Mouse (Mus musculus) forebrain, embryonic 11.5 days (tissue): ENCODE measurements around the gene Aatf. TPM values are rescaled to one million over a fixed set of nuclear protein-coding genes. Genes with fewer than 3 reads are reported as not detected.
A peak's percentile ranks its signal among the peaks of the same experiment; 100 is the strongest.

Experiments
- ATAC-seq: fragments of 200-750 bp; cut with Nextera tagmentation; replicated peaks from 2 replicates; pipeline ENCODE4 v1.8.0; 2017; ENCODE audit warnings: moderate TSS enrichment; ENCODE audit not compliant: low FRiP score
- DNase-seq: peaks from one replicate; pipeline ENCODE4 v3.0.0-alpha.2; 2017; ENCODE audit warnings: low spot score
- H3K27ac ChIP-seq: fragments of 300-500 bp; sonication (generic); 2 replicates; pipeline ENCODE4 v1.5.1; 2014; ENCODE audit warnings: low read depth, low read length
- H3K27me3 ChIP-seq: fragments of 300-500 bp; sonication (generic); 2 replicates; pipeline ENCODE4 v1.6.1; 2014; ENCODE audit warnings: mild to moderate bottlenecking, low read length, mixed read lengths; ENCODE audit not compliant: control insufficient read depth, insufficient read depth
- H3K36me3 ChIP-seq: fragments of 300-500 bp; sonication (generic); 2 replicates; pipeline ENCODE4 v1.6.1; 2014; ENCODE audit warnings: mild to moderate bottlenecking, low read length, moderate library complexity, mixed read lengths; ENCODE audit not compliant: control insufficient read depth, insufficient read depth
- H3K4me1 ChIP-seq: fragments of 300-500 bp; sonication (generic); replicated peaks from 2 replicates; pipeline ENCODE4 v1.6.1; 2014; ENCODE audit warnings: low read length, mixed read lengths; ENCODE audit not compliant: control insufficient read depth, insufficient read depth
- H3K4me2 ChIP-seq: fragments of 300-500 bp; sonication (generic); 2 replicates; pipeline ENCODE4 v1.6.1; 2014; ENCODE audit warnings: low read depth, mild to moderate bottlenecking, low read length, moderate library complexity, mixed read lengths; ENCODE audit not compliant: severe bottlenecking
- H3K4me3 ChIP-seq: fragments of 300-500 bp; sonication (generic); 2 replicates; pipeline ENCODE4 v1.5.1; 2014; ENCODE audit warnings: low read depth, low read length
- H3K9ac ChIP-seq: fragments of 300-500 bp; sonication (generic); 2 replicates; pipeline ENCODE4 v1.6.1; 2014; ENCODE audit warnings: low read length
- H3K9me3 ChIP-seq: fragments of 300-500 bp; sonication (generic); 2 replicates; pipeline ENCODE4 v1.6.1; 2016; ENCODE audit warnings: low read length, mixed read lengths; ENCODE audit not compliant: control insufficient read depth
- WGBS: fragments of 180-500 bp; shearing (Covaris S2); extraction: QIAGEN DNeasy Blood & Tissue Kit; methylation state at CpG from one replicate; pipeline ENCODE4 v1.1.7; 2014; 5-methylcytosine and 5-hydroxymethylcytosine counted together
- polyA plus RNA-seq: library from polyadenylated mRNA; unstranded; fragments of >200 nt; fragmentation: Nextera tagmentation; extraction: Ambion mirVana; gene quantifications from 2 replicates; pipeline ENCODE4 v1.2.1, GENCODE M21; 2014

Aatf gene
- polyA plus RNA-seq, 1 experiment from 2014 or later, result 53.6 TPM

DNA sequence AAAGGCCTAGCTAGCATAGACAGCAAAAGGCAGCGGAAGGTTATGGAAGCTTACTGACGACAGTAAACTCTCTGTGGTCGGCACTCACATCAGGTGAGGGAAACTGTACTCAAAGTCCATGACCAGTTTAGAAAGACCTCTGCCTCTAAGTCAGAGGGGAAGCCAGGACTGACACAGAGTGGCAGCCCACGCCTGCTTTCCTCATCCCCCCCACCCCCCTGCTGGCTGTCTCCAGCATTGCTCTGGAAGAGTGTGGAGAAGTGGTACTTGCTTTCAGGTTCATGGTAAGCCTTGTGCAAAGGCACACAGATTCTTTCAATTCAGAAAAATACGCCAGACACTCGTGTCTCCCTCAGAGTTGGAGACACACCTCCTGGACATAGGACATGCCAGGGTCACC is 78.4 kb downstream of the Aatf start:
- ATAC-seq (no peak), DNase-seq (no peak)
- Histone ChIP-seq H3K4me2 (no peak overlapping the region), H3K9ac (no peak overlapping the region), H3K4me1 (no peaks in the 10 kb centered on the region), H3K27ac (no peak overlapping the region), H3K9me3 (no peaks in the 10 kb centered on the region), H3K4me3 (no peak overlapping the region), H3K27me3 (no peaks in the 10 kb centered on the region), H3K36me3 (no peaks in the 10 kb centered on the region)
- 68% methylated on average over 6 of the region's 6 CpGs for WGBS

DNA sequence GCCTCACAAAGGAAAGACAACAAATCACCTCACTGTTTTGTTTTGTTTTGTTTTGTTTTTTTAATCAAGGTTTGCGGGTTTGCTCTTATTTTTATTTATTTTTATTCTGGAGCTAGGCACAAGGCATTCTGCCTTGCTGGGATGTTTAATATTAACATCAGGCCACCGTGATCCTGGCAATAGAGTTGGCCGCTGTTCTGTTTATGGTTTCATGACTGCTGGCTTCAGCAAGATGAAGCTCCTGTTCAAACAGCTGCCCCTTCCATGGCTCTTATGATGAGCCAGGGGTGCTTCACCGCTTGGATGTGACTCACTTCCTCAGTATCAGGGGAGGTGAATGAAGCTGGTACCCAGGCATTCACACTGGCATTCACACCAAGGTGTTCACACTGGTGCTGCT is 83.0 kb downstream of the Aatf start:
- no peak overlapping the region for H3K27ac ChIP-seq
- no peak overlapping the region for H3K4me3 ChIP-seq
- no peak overlapping the region for H3K9ac ChIP-seq
- H3K4me2 ChIP-seq, result no peak overlapping the region
- ATAC-seq, result no peak
- no peak for DNase-seq
- no peaks in the 10 kb centered on the region for H3K9me3 ChIP-seq
- WGBS, result 90% methylated on average over 4 of the region's 4 CpGs
- H3K27me3 ChIP-seq, result no peaks in the 10 kb centered on the region
- no peaks in the 10 kb centered on the region for H3K4me1 ChIP-seq
- H3K36me3 ChIP-seq, result no peaks in the 10 kb centered on the region

DNA sequence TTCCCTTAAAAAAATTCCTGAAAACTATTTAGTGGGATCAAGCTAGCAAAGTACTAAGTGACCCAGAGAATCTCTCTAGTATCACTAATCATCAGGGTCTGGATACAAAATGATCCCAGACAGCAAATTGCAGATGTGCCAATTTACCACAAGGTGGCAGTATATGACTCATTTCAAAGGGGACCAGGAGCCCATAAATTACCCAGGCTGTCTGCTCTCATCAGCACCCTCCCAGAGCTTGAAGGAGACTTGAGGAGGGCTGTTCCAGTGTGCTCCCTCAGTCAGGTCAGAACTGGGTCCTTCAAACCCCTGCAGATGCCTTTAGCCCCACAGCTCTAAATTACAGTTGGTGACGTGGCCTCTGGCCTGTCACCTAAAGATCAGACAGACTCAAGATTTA is 83.7 kb downstream of the Aatf start:
- no peaks in the 10 kb centered on the region for H3K36me3 ChIP-seq
- H3K4me1 ChIP-seq, result no peaks in the 10 kb centered on the region
- H3K4me2 ChIP-seq, result no peak overlapping the region
- ATAC-seq (0 out of 2 replicates have a peak, but pooled peaks have one; percentile 66), DNase-seq (no peak)
- WGBS, result 42% methylated on average over 1 of the region's 1 CpGs
- H3K27ac ChIP-seq, result no peak overlapping the region
- H3K4me3 ChIP-seq, result no peak overlapping the region
- no peaks in the 10 kb centered on the region for H3K27me3 ChIP-seq
- H3K9ac ChIP-seq, result no peak overlapping the region
- H3K9me3 ChIP-seq, result no peaks in the 10 kb centered on the region

DNA sequence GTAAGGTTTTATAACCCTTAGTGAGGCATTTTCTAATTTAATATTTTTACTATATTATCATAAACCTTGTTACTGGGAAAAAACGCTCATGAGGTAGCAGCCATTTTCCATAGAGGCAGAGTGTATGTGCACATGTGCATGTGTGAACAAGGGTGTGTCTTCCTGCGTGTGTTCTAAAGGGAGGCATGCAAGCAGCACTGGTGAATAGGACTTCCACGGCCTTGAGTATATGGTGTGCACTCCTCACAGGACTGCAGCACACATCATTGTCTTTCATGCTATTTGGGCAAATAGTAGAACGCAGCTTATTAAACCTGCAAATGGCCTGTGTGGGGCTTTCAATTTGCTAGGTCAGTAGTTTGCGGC is 86.7 kb downstream of the Aatf start:
- Histone ChIP-seq H3K4me2 (no peak overlapping the region), H3K4me3 (no peak overlapping the region), H3K4me1 (no peaks in the 10 kb centered on the region), H3K27me3 (no peaks in the 10 kb centered on the region), H3K36me3 (no peaks in the 10 kb centered on the region; the same call in 1 of the 2 replicates), H3K27ac (no peak overlapping the region), H3K9ac (no peak overlapping the region), H3K9me3 (no peaks in the 10 kb centered on the region)
- 94% methylated on average over 5 of the region's 5 CpGs for WGBS
- DNase-seq (no peak), ATAC-seq (no peak)

DNA sequence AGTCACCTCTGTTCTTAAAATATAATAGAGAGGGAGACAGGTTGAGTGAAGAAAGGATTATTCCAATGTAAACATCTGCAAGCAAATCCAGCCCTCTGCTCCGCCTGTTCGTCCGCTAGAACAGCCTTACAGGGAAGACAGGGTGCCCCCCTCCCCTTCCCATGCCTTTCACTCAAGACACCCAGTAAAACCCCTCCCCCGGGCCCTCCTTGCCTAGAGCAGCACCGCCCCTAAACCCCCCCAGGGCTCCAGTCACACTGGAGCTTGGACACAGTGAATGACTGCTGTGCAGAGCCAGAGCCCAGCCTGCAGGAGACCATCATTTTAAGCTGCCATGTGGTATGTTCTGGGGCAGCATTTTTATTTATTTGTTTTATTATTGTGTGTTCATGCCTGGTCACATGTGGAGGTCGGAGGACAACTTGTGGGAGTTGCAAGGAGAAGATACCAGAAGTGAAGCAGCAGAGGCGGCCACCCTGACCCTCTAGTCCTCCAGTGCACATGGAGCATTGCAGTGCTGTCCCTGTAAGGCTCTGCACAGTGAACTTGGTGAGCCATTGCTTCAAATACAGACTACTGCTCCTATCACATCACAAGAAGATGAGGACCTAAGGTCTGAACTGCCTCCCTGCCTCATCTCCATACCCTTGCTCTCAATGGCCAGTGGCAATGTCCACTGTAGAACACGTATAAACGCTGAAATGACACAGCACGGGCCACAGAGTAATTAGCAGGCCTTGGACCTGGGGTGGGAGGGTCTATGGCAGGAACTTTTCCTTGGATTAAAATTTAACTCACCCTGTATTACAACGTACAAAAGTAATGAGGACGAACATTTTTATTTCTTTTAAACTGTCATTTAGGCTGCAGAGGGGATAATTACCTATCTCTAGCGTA is 87.3 kb downstream of the Aatf start:
- no peak overlapping the region for H3K4me3 ChIP-seq
- no peaks in the 10 kb centered on the region for H3K9me3 ChIP-seq
- DNase-seq (no peak), ATAC-seq (no peak)
- no peak overlapping the region for H3K27ac ChIP-seq
- no peak overlapping the region for H3K9ac ChIP-seq
- H3K4me1 ChIP-seq, result no peaks in the 10 kb centered on the region
- no peaks in the 10 kb centered on the region; the same call in 1 of the 2 replicates for H3K36me3 ChIP-seq
- H3K4me2 ChIP-seq, result no peak overlapping the region
- H3K27me3 ChIP-seq, result no peaks in the 10 kb centered on the region
- 62% methylated on average over 13 of the region's 13 CpGs for WGBS

DNA sequence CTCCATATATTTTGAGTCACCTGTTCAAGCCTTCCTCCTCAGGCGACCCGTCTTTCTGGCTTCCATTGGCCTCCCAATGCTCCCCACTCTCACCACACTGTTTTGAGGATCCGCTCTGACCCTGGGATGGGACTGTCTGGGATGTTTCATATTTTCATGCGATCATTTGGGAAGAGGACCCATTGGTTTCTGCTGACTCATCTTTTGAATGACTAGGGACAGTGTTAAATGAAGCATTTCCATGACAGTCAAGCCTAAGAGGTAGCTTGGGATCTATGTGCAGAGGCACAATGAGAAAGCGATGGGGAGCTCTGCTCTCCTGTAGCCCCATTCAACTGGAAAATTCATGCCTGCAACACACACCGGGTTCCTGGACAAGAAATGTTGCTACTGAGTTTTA is 92.5 kb downstream of the Aatf start:
- Histone ChIP-seq H3K27ac (no peak overlapping the region), H3K4me2 (no peak overlapping the region), H3K4me3 (no peak overlapping the region), H3K27me3 (no peaks in the 10 kb centered on the region), H3K4me1 (no peaks in the 10 kb centered on the region), H3K36me3 (no peaks in the 10 kb centered on the region; the same call in 1 of the 2 replicates), H3K9ac (no peak overlapping the region), H3K9me3 (no peaks in the 10 kb centered on the region)
- DNase-seq (no peak), ATAC-seq (no peak)
- WGBS, result 94% methylated on average over 6 of the region's 6 CpGs

DNA sequence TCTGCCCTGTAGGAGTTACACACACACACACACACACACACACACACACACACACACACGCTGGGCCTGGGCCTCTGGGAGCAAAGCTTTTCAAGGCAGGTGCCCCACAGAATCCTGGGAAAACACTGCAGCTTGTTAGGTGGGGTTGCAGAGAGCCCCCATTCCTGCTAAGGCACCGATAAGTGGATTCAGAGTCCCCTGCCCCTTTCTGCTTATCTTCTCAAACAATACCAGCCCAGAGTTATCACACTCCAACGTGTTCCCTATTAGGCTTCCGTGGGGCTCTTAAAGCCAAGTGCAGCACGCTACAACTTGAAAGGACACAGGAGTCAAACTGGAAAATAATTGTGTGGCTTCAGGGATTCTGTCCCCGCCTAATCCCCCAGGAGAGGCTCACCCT is 100.2 kb downstream of the Aatf start:
- Histone ChIP-seq H3K9ac (no peak overlapping the region), H3K27me3 (no peaks in the 10 kb centered on the region), H3K4me1 (peaks cover 11% of the 10 kb centered on the region), H3K4me3 (no peak overlapping the region), H3K4me2 (no peak overlapping the region), H3K36me3 (no peaks in the 10 kb centered on the region), H3K9me3 (no peaks in the 10 kb centered on the region), H3K27ac (no peak overlapping the region)
- ATAC-seq (no peak), DNase-seq (no peak)
- 53% methylated on average over 6 of the region's 6 CpGs for WGBS

DNA sequence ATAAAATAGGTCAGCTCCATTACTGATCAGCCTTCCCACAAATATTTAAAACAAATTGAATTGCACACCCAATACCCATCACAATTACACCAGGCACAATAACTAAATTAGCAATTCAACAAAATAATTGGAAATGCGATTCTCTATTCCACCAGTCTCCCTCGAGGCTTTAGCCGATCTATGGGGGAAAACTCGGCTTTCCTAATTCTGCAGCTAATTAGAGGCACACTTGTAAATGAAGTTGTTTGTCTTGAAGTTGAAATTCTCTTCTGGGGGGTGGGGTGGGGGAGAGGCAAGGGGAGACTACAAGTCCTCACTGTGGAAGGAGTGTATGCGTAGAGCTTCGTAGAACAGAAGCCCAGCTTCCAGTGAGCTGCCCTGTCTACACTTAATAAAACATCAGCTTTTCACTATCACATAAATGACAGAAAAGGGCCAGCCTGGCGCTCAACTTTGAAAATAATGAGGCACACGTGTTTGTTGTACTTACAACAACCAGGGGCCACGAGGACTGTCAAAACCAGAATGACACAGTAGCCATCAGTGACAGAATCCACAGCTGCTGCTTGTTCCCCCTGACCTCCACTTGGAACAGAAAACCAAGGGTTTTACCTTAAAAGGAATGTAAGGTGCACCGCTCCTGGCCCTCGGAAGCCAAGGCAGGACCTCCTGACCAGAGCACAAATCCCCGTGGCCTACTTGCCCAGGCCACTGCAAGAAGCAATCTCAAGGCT is 101.0 kb downstream of the Aatf start:
- no peak overlapping the region for H3K9ac ChIP-seq
- ATAC-seq (no peak), DNase-seq (no peak)
- H3K4me1 ChIP-seq, result peaks cover 11% of the 10 kb centered on the region
- H3K4me2 ChIP-seq, result no peak overlapping the region
- no peaks in the 10 kb centered on the region for H3K36me3 ChIP-seq
- H3K4me3 ChIP-seq, result no peak overlapping the region
- no peak overlapping the region for H3K27ac ChIP-seq
- WGBS, result 41% methylated on average over 12 of the region's 12 CpGs
- no peaks in the 10 kb centered on the region for H3K9me3 ChIP-seq
- no peaks in the 10 kb centered on the region for H3K27me3 ChIP-seq
